Mouse (Mus musculus): ENCODE measurements around the gene Klc2. TPM values are rescaled to one million over a fixed set of nuclear protein-coding genes. Genes with fewer than 3 reads are reported as not detected.

The Klc2 gene
- polyA plus RNA-seq, 1 experiment from 2014 or later, result 7.3 TPM

GRCm38 (mm10) chr19:5067867-5068569 lies 50.3 kb downstream of the Klc2 start, which contains the start of gene Cd248:
Cd248 (plus strand) TSS chr19:5068078.
- Histone ChIP-seq H3K36me3 (ENCODE audit: control insufficient read depth, insufficient read depth, low read length) (no peaks in the 10 kb centered on the region), H3K4me3 (ENCODE audit: low read depth, low read length) (peak within 1 kb of the TSS; percentile 59), H3K9me3 (ENCODE audit: control insufficient read depth, low read length) (no peaks in the 10 kb centered on the region), H3K27ac (ENCODE audit: low read depth, low read length) (peak within 1 kb of the TSS; percentile 90), H3K27me3 (replicated peaks; ENCODE audit: control insufficient read depth, insufficient read depth, low read length) (peaks cover 40% of the 10 kb centered on the region), H3K4me1 (replicated peaks; ENCODE audit: control insufficient read depth, insufficient read depth, low read length) (peaks cover 62% of the 10 kb centered on the region), H3K4me2 (peak within 1 kb of the TSS; percentile 95), H3K9ac (ENCODE audit: low read depth, low read length) (peak within 1 kb of the TSS; percentile 73)
- ATAC-seq (replicated peaks; ENCODE audit: low FRiP score), result 0 out of 2 replicates have a peak, but pooled peaks have one; percentile 9
- WGBS, result 2% methylated on average over 54 of the region's 56 CpGs
- DNase-seq (ENCODE audit: low spot score), result peak; percentile 71

GRCm38 (mm10) chr19:5067040-5067799 lies 51.1 kb downstream of the Klc2 start:
- H3K9me3 ChIP-seq (ENCODE audit: control insufficient read depth, low read length), result no peaks in the 10 kb centered on the region
- ATAC-seq (replicated peaks; ENCODE audit: low FRiP score) (peak; percentile 86), DNase-seq (ENCODE audit: low spot score) (peak; percentile 67)
- 4% methylated on average over 15 of the region's 15 CpGs for WGBS
- peak overlapping the region; percentile 73 for H3K9ac ChIP-seq (ENCODE audit: low read depth, low read length)
- H3K36me3 ChIP-seq (ENCODE audit: control insufficient read depth, insufficient read depth, low read length), result no peaks in the 10 kb centered on the region
- peaks cover 56% of the 10 kb centered on the region for H3K4me1 ChIP-seq (replicated peaks; ENCODE audit: control insufficient read depth, insufficient read depth, low read length)
- H3K27me3 ChIP-seq (replicated peaks; ENCODE audit: control insufficient read depth, insufficient read depth, low read length), result peaks cover 40% of the 10 kb centered on the region
- peak overlapping the region; percentile 95 for H3K4me2 ChIP-seq
- H3K27ac ChIP-seq (ENCODE audit: low read depth, low read length), result peak overlapping the region; percentile 90
- H3K4me3 ChIP-seq (ENCODE audit: low read depth, low read length), result peak overlapping the region; percentile 59

GRCm38 (mm10) chr19:5065104-5065503 lies 53.3 kb downstream of the Klc2 start:
- WGBS, result 52% methylated on average over 7 of the region's 7 CpGs
- Histone ChIP-seq H3K4me3 (ENCODE audit: low read depth, low read length) (no peak overlapping the region), H3K9ac (ENCODE audit: low read depth, low read length) (no peak overlapping the region), H3K4me2 (no peak overlapping the region), H3K27me3 (replicated peaks; ENCODE audit: control insufficient read depth, insufficient read depth, low read length) (peaks cover 26% of the 10 kb centered on the region), H3K9me3 (ENCODE audit: control insufficient read depth, low read length) (no peaks in the 10 kb centered on the region), H3K36me3 (ENCODE audit: control insufficient read depth, insufficient read depth, low read length) (no peaks in the 10 kb centered on the region), H3K27ac (ENCODE audit: low read depth, low read length) (no peak overlapping the region; the same call in 1 of the 2 replicates), H3K4me1 (replicated peaks; ENCODE audit: control insufficient read depth, insufficient read depth, low read length) (peaks cover 55% of the 10 kb centered on the region)
- DNase-seq (ENCODE audit: low spot score) (no peak), ATAC-seq (replicated peaks; ENCODE audit: low FRiP score) (no peak)

- WGBS, result 67% methylated on average over 6 of the region's 6 CpGs
- no peak for DNase-seq (ENCODE audit: low spot score)
- peaks cover 53% of the 10 kb centered on the region for H3K4me1 ChIP-seq (replicated peaks; ENCODE audit: control insufficient read depth, insufficient read depth, low read length)
- H3K4me3 ChIP-seq (ENCODE audit: low read depth, low read length), result no peak overlapping the region
- no peaks in the 10 kb centered on the region for H3K9me3 ChIP-seq (ENCODE audit: control insufficient read depth, low read length)
- H3K9ac ChIP-seq (ENCODE audit: low read depth, low read length), result no peak overlapping the region
- no peak for ATAC-seq (replicated peaks; ENCODE audit: low FRiP score)
- no peak overlapping the region for H3K4me2 ChIP-seq
- no peaks in the 10 kb centered on the region for H3K36me3 ChIP-seq (ENCODE audit: control insufficient read depth, insufficient read depth, low read length)
- no peak overlapping the region for H3K27ac ChIP-seq (ENCODE audit: low read depth, low read length)
- H3K27me3 ChIP-seq (replicated peaks; ENCODE audit: control insufficient read depth, insufficient read depth, low read length), result peaks cover 2% of the 10 kb centered on the region; the same call in 1 of the 2 replicates
Observed at GRCm38 (mm10) chr19:5062446-5062845, 55.9 kb downstream of the Klc2 start.

GRCm38 (mm10) chr19:5062041-5062440 lies 56.3 kb downstream of the Klc2 start:
- ATAC-seq (replicated peaks; ENCODE audit: low FRiP score), result no peak
- no peaks in the 10 kb centered on the region for H3K36me3 ChIP-seq (ENCODE audit: control insufficient read depth, insufficient read depth, low read length)
- H3K27ac ChIP-seq (ENCODE audit: low read depth, low read length), result no peak overlapping the region
- H3K9ac ChIP-seq (ENCODE audit: low read depth, low read length), result no peak overlapping the region
- 80% methylated on average over 5 of the region's 5 CpGs for WGBS
- H3K9me3 ChIP-seq (ENCODE audit: control insufficient read depth, low read length), result no peaks in the 10 kb centered on the region
- no peak overlapping the region for H3K4me3 ChIP-seq (ENCODE audit: low read depth, low read length)
- no peak overlapping the region for H3K4me2 ChIP-seq
- H3K4me1 ChIP-seq (replicated peaks; ENCODE audit: control insufficient read depth, insufficient read depth, low read length), result peaks cover 49% of the 10 kb centered on the region
- no peak for DNase-seq (ENCODE audit: low spot score)
- peaks cover 2% of the 10 kb centered on the region; the same call in 1 of the 2 replicates for H3K27me3 ChIP-seq (replicated peaks; ENCODE audit: control insufficient read depth, insufficient read depth, low read length)

GRCm38 (mm10) chr19:5060365-5061330 lies 57.7 kb downstream of the Klc2 start:
- DNase-seq (ENCODE audit: low spot score) (no peak), ATAC-seq (replicated peaks; ENCODE audit: low FRiP score) (no peak)
- 48% methylated on average over 5 of the region's 5 CpGs for WGBS
- peaks cover 2% of the 10 kb centered on the region; the same call in 1 of the 2 replicates for H3K27me3 ChIP-seq (replicated peaks; ENCODE audit: control insufficient read depth, insufficient read depth, low read length)
- H3K36me3 ChIP-seq (ENCODE audit: control insufficient read depth, insufficient read depth, low read length), result no peaks in the 10 kb centered on the region
- H3K9me3 ChIP-seq (ENCODE audit: control insufficient read depth, low read length), result no peaks in the 10 kb centered on the region
- H3K27ac ChIP-seq (ENCODE audit: low read depth, low read length), result peak overlapping the region; percentile 51; the same call in 1 of the 2 replicates
- peaks cover 51% of the 10 kb centered on the region for H3K4me1 ChIP-seq (replicated peaks; ENCODE audit: control insufficient read depth, insufficient read depth, low read length)
- H3K4me2 ChIP-seq, result no peak overlapping the region
- H3K4me3 ChIP-seq (ENCODE audit: low read depth, low read length), result no peak overlapping the region
- peak overlapping the region; percentile 32; the same call in 1 of the 2 replicates for H3K9ac ChIP-seq (ENCODE audit: low read depth, low read length)

- H3K4me3 ChIP-seq (ENCODE audit: low read depth, low read length), result no peak overlapping the region
- no peaks in the 10 kb centered on the region for H3K9me3 ChIP-seq (ENCODE audit: control insufficient read depth, low read length)
- no peak for DNase-seq (ENCODE audit: low spot score)
- peaks cover 42% of the 10 kb centered on the region for H3K4me1 ChIP-seq (replicated peaks; ENCODE audit: control insufficient read depth, insufficient read depth, low read length)
- peak; percentile 51 for ATAC-seq (replicated peaks; ENCODE audit: low FRiP score)
- 0 out of 2 replicates have a peak, but pooled peaks cover 4% of the 10 kb centered on the region for H3K27me3 ChIP-seq (replicated peaks; ENCODE audit: control insufficient read depth, insufficient read depth, low read length)
- H3K9ac ChIP-seq (ENCODE audit: low read depth, low read length), result no peak overlapping the region
- H3K4me2 ChIP-seq, result 0 out of 2 replicates have a peak overlapping the region, but pooled peaks have one; percentile 9
- no peaks in the 10 kb centered on the region for H3K36me3 ChIP-seq (ENCODE audit: control insufficient read depth, insufficient read depth, low read length)
- WGBS, result 14% methylated on average over 10 of the region's 10 CpGs
- peak overlapping the region; percentile 45; the same call in 1 of the 2 replicates for H3K27ac ChIP-seq (ENCODE audit: low read depth, low read length)
Observed at GRCm38 (mm10) chr19:5058801-5059771, 59.3 kb downstream of the Klc2 start.

Data from liver, embryonic 11.5 days (tissue).